Mouse (Mus musculus) limb, embryonic 14.5 days (tissue): Measurements from ENCODE around the gene Sh2d1b1. TPM values are rescaled to one million over a fixed set of nuclear protein-coding genes. Genes with fewer than 3 reads are reported as not detected.

Experiments
- ATAC-seq: fragments of 200-750 bp; cut with Nextera tagmentation; 2 replicates; pipeline ENCODE4 v1.8.0; 2017; ENCODE audit warnings: low read depth, moderate number of reproducible peaks, moderate TSS enrichment; ENCODE audit not compliant: low FRiP score
- DNase-seq: peaks from one replicate; pipeline ENCODE4 v3.0.0-alpha.2; 2015; ENCODE audit warnings: low spot score
- H3K27ac ChIP-seq: fragments of 300-500 bp; sonication (generic); replicated peaks from 2 replicates; pipeline ENCODE4 v1.5.1; 2014; ENCODE audit warnings: low read depth, mild to moderate bottlenecking, low read length, moderate library complexity, mixed read lengths
- H3K27me3 ChIP-seq: fragments of 300-500 bp; sonication (generic); 2 replicates; pipeline ENCODE4 v1.6.1; 2014; ENCODE audit warnings: low read length, mixed read lengths; ENCODE audit not compliant: control insufficient read depth, insufficient read depth
- H3K36me3 ChIP-seq: fragments of 300-500 bp; sonication (generic); 2 replicates; pipeline ENCODE4 v1.6.1; 2014; ENCODE audit warnings: mild to moderate bottlenecking, low read length, moderate library complexity, mixed read lengths; ENCODE audit not compliant: control insufficient read depth, insufficient read depth
- H3K4me1 ChIP-seq: fragments of 300-500 bp; sonication (generic); 2 replicates; pipeline ENCODE4 v1.6.1; 2014; ENCODE audit warnings: antibody characterized with exemption, low read length, mixed read lengths; ENCODE audit not compliant: control insufficient read depth, insufficient read depth
- H3K4me2 ChIP-seq: fragments of 300-500 bp; sonication (generic); replicated peaks from 2 replicates; pipeline ENCODE4 v1.6.1; 2014; ENCODE audit warnings: low read depth, mild to moderate bottlenecking, low read length, moderate library complexity; ENCODE audit not compliant: severe bottlenecking
- H3K4me3 ChIP-seq: fragments of 300-500 bp; sonication (generic); replicated peaks from 2 replicates; pipeline ENCODE4 v1.5.1; 2014; ENCODE audit warnings: low read length
- H3K9ac ChIP-seq: fragments of 300-500 bp; sonication (generic); 2 replicates; pipeline ENCODE4 v1.6.1; 2014; ENCODE audit warnings: mild to moderate bottlenecking, low read depth, low read length, moderate library complexity; ENCODE audit not compliant: severe bottlenecking
- H3K9me3 ChIP-seq: fragments of 300-500 bp; sonication (generic); 2 replicates; pipeline ENCODE4 v1.6.1; 2016; ENCODE audit warnings: low read length; ENCODE audit not compliant: control insufficient read depth
- POLR2A ChIP-seq: fragments of 200-500 bp; IDR thresholded peaks from 2 replicates; pipeline ENCODE4 v1.8.0; 2012; ENCODE audit warnings: inconsistent platforms, mild to moderate bottlenecking, moderate library complexity, borderline replicate concordance; ENCODE audit not compliant: insufficient read depth, insufficient read length; ENCODE audit errors: extremely low read depth
- WGBS: fragments of 180-500 bp; shearing (Covaris S2); extraction: QIAGEN DNeasy Blood & Tissue Kit; methylation state at CpG from one replicate; pipeline ENCODE4 v1.1.7; 2014; 5-methylcytosine and 5-hydroxymethylcytosine counted together
- polyA plus RNA-seq, 2 experiments: library from polyadenylated mRNA; depleted of rRNA in 1 of 2; stranded (reverse) in 1 of 2; unstranded in 1 of 2; fragments of >200 nt; fragmentation: Nextera tagmentation in 1 of 2; extraction: Ambion mirVana in 1 of 2; gene quantifications; 2 replicates each; pipeline versions ENCODE4 v1.2.1 to v1.2.3; 2012 to 2014

Gene Sh2d1b1
- polyA plus RNA-seq, 2 experiments = 0.11 to 0.13 TPM

DNA sequence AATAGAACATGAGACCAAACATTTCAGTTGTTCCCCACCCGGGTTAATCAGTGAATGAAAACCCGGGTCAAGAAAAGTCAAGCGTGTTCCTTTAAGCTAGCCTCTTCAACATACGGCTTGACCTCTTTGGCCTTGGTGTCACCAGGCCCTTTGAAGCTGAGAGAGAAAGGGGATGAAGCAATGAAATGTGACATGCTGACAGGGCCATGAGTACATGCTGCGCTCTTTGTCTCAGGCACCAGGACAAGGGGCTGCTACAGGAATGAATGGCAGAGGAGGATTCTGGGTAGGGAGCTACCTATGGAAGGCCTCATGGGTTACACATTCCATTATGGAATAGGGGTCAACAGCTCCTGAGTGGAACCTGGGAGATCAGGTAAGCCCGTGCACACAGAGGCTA lies 26.0 kb downstream of the Sh2d1b1 start:
- WGBS = 83% methylated on average over 6 of the region's 6 CpGs
- Histone ChIP-seq H3K9ac (no peak overlapping the region), H3K4me3 (no peak overlapping the region), H3K4me1 (no peaks in the 10 kb centered on the region), H3K36me3 (peaks cover 3% of the 10 kb centered on the region; the same call in 1 of the 2 replicates), H3K27me3 (no peaks in the 10 kb centered on the region), H3K27ac (no peak overlapping the region), H3K9me3 (no peaks in the 10 kb centered on the region), H3K4me2 (no peak overlapping the region)
- TF ChIP-seq POLR2A = no peak
- ATAC-seq (no peak), DNase-seq (no peak)

DNA sequence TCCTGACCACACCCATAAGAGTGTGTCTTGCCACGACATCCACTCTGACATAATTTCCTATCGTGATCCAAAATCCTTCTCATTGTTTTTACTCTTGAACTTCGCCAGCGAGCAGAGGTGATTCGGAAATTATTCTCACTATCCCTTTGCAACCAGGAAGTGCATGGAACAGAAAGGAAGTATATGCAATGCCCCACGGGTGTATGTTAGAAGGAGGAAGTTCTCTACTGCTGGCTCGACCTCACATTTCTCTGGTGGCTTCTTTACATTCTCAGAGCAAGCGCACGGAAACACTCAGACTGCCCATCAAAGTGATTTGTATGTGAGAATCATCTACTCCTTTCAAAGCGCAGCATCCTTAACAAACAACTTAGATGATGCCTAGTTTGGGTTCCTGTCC lies 27.9 kb downstream of the Sh2d1b1 start:
- no peak for ATAC-seq
- 88% methylated on average over 10 of the region's 10 CpGs for WGBS
- H3K4me1 ChIP-seq = no peaks in the 10 kb centered on the region

DNA sequence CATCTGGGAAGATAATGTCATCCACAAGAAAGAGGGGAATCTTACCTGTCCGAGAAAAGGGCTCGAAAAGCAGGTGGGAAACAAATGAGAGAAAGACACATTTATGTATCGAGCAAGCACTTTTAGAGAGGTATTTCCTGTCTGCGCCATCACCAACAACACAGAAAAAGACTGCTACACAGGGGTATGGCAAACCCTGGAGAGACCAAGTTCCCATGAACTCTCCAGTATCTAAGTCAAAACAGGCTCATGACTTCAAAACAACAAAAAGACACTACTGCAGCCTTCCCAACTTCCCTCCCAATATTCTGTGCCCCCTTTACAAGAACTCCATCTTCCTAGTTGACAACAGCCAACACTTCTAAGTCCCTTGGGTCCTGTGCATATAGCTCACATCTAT lies 29.1 kb downstream of the Sh2d1b1 start, which contains the start of gene Gm7694:
TSS of gene Gm7694 (minus strand) at position 101 of the 400 bp plus-strand sequence.
- Histone ChIP-seq H3K4me1 (no peaks in the 10 kb centered on the region), H3K9ac (no peak within 1 kb of the TSS), H3K4me2 (no peak within 1 kb of the TSS), H3K4me3 (no peak within 1 kb of the TSS), H3K27me3 (no peaks in the 10 kb centered on the region), H3K9me3 (no peaks in the 10 kb centered on the region), H3K27ac (no peak within 1 kb of the TSS), H3K36me3 (peaks cover 3% of the 10 kb centered on the region; the same call in 1 of the 2 replicates)
- no peak for TF ChIP-seq POLR2A
- DNase-seq (no peak), ATAC-seq (no peak)
- 96% methylated on average over 4 of the region's 4 CpGs for WGBS

More for the DNA sequence above, 27.9 kb downstream of the Sh2d1b1 start:
- H3K9ac ChIP-seq = no peak overlapping the region
- no peak overlapping the region for H3K4me2 ChIP-seq
- TF ChIP-seq POLR2A = no peak
- H3K27me3 ChIP-seq = no peaks in the 10 kb centered on the region
- no peak overlapping the region for H3K27ac ChIP-seq
- peaks cover 3% of the 10 kb centered on the region; the same call in 1 of the 2 replicates for H3K36me3 ChIP-seq
- no peaks in the 10 kb centered on the region for H3K9me3 ChIP-seq
- no peak overlapping the region for H3K4me3 ChIP-seq
- no peak for DNase-seq

DNA sequence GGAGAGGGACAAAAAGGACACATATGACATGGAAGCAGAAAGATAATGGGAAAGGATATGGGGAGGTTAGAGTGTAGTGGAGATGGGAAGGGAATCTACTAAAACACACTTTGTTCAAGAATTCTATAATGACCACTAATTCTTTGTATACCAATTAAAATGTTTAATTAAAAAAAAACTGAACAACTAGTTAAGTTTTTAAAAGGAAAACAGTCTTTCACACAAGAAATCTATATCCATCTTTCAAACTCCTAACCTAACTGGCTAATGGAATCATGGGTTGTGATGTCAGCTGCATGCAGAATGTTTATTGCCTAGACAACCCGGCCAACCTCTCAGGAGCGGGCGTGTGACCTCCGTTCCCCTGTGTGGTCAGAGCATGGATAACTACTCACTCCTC lies 31.4 kb downstream of the Sh2d1b1 start, which contains the start of gene Spata46:
TSS of gene Spata46 (plus strand) at position 301 of the 400 bp plus-strand sequence.
- 81% methylated on average over 4 of the region's 4 CpGs for WGBS
- H3K4me1 ChIP-seq = 0 out of 2 replicates have a peak, but pooled peaks cover under 1% of the 10 kb centered on the region
- H3K36me3 ChIP-seq = peaks cover 3% of the 10 kb centered on the region; the same call in 1 of the 2 replicates
- no peak for TF ChIP-seq POLR2A
- no peaks in the 10 kb centered on the region for H3K27me3 ChIP-seq
- DNase-seq (no peak), ATAC-seq (no peak)
- no peak within 1 kb of the TSS for H3K4me2 ChIP-seq
- no peaks in the 10 kb centered on the region for H3K9me3 ChIP-seq
- H3K4me3 ChIP-seq = no peak within 1 kb of the TSS
- H3K27ac ChIP-seq = no peak within 1 kb of the TSS
- H3K9ac ChIP-seq = no peak within 1 kb of the TSS

DNA sequence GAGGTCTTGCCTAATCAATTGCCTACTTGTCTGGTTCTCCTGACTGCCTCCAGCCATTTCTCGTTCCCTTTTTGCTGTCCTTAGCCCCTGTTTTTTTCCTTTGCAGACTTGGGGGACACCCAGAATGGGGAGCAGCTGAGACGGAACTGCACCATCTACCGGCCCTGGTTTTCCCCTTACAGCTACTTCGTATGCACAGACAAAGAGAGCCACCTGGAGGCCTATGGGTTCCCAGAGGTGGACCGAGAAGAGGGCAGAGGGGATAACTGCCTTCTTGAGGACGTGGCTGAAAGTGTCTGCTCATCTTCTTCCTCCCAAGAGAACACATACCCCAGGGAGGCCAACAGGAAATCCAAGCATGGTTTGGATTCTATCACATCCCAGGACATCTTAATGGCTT lies 34.3 kb downstream of the Sh2d1b1 start:
- no peak for TF ChIP-seq POLR2A
- WGBS = 74% methylated on average over 6 of the region's 6 CpGs
- Histone ChIP-seq H3K4me3 (no peak overlapping the region), H3K36me3 (no peaks in the 10 kb centered on the region), H3K4me2 (no peak overlapping the region), H3K9ac (no peak overlapping the region), H3K4me1 (0 out of 2 replicates have a peak, but pooled peaks cover 4% of the 10 kb centered on the region), H3K27ac (no peak overlapping the region), H3K27me3 (no peaks in the 10 kb centered on the region), H3K9me3 (no peaks in the 10 kb centered on the region)
- DNase-seq (no peak), ATAC-seq (no peak)
